Mouse (Mus musculus): ENCODE results near the gene Sim2.
A peak's percentile ranks its signal among the peaks of the same experiment; 100 is the strongest.

Gene Sim2

DNA sequence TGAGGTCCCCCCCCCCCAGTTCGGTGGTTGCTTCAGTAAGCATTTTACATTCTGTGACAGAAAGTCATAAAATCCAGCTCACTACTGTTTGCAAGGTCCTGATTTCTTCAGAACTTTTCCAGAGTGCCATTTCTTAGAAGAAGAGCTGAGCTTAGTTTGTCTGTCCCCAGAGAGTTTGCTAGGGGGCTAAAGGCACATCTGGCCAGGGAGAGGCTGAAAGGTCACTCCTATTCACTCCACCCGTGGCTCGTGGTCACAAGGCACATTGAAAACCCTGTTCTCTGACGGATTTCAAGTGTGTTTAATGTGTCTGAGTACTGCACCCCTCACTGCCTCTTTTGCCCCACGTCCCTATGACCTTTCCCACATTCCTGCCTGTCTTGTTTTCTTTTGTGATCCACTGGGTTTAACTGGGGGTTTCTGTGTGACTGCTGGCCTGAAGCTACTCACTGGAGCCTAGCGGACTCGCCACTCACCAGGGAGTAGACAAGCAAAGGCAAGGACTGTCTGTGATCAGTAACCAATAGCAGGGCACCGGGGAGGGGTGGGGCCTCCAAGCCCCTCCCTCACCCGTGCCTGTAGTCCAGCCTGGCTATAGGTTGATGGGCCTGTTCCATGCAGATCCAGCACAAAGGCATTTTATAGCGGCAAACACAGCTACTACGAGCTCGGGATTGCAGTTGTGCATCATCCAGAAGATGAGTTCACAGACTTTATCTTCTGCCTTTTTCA is 13.2 kb downstream of the Sim2 start:
- no peak for DNase-seq

DNA sequence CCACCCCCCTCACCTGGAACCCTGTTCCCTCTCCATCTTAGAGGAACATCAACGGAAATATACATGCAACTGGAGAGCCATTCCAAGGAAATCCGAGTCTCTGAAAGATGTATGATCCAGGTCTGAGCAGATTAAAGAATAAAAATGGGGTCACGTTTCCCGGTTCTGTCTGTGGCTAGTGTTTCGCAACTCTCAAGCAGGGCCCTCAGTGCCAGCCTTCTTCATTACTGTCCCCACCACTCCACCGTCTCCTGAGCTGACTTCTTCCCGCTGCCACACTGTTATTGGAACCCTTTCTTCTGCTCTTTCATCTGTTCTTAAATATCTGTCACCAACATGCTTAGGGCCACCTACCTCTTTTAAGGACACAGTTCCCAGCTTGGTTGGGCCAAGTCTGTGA is 28.4 kb downstream of the Sim2 start:
- no peak for DNase-seq

DNA sequence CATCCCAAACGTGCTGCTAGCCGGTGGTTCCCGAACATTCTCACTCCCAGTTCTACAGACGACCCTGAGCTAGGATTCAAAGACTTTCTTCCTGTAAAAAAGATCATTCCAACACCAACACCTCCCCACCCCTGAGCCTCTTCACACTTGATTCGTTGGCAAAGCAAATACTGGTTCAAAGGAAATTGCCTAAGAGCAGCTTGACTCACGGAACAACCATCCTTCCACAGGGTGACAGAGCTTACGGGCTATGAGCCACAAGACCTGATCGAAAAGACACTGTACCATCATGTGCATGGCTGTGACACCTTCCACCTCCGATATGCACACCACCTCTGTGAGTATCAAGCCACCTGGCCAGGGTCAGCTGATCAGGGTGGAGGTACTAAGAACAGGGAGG is 30.0 kb downstream of the Sim2 start:
- no peak for DNase-seq

DNA sequence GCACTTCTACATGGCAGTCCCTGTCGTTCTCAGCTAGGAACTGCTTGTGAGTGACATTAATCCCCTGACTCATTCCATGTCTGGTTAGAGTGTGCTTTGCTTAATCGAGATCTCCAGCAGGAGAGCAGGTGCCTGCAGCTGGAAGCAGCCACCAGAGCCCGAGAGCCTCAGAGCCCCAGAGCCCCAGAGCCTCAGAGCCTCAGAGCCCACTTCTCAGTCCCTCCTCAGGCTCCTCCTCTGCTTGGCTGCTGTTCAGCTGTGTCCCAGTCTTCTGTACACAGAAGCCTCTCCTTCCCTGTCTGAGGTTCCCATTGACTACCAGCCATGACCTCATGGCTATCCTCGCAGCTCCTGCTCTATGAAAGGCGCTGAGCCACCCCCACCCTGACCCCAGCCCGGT is 32.6 kb downstream of the Sim2 start:
- no peak for DNase-seq

DNA sequence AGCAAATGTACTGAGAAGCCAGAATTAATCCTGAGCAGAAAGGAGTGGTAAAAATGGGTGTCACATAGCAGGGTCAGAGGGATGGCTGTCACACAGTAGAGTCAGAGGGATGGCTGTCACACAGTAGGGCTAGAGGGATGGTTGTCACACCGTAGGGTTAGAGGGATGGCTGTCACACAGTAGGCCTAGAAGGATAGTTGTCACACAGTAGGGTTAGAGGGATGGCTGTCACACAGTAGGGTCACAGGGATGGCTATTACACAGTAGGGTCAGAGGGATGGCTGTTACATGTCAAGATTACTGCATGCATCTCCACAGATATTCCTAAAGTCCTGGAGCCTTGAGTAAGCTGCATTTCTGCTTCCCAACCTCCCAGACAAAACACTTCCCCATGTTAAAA is 33.7 kb downstream of the Sim2 start:
- DNase-seq, result no peak

DNA sequence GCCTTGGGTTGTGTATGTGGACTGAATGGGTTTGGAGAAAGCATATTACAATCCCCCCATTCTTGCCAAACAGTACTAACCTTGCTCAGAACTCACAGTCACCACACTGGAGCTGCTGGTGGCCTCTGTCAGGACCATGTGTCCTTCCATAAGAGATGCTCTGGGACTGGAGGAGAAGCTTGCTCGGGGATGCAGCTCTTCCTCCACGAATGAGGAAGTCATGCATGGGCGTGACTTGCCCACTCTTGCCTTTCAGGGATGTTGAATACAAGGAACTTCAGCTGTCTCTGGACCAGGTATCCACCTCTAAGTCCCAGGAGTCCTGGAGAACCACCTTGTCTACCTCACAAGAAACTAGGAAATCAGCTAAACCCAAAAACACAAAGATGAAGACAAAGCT is 37.6 kb downstream of the Sim2 start:
- DNase-seq, result no peak

DNA sequence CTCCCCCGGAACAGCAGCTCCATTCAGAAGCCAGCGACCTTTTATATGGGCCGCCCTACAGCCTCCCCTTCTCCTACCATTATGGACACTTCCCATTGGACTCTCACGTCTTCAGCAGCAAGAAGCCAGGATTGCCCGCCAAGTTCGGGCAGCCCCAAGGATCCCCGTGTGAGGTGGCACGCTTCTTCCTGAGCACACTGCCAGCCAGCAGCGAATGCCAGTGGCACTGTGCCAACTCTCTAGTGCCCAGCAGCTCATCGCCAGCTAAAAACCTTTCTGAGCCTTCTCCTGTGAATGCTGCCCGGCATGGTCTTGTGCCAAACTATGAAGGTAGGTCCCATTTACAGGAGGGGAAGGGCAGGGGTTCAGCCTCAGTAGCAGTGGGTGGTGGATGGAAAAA is 38.5 kb downstream of the Sim2 start:
- DNase-seq, result no peak

DNA sequence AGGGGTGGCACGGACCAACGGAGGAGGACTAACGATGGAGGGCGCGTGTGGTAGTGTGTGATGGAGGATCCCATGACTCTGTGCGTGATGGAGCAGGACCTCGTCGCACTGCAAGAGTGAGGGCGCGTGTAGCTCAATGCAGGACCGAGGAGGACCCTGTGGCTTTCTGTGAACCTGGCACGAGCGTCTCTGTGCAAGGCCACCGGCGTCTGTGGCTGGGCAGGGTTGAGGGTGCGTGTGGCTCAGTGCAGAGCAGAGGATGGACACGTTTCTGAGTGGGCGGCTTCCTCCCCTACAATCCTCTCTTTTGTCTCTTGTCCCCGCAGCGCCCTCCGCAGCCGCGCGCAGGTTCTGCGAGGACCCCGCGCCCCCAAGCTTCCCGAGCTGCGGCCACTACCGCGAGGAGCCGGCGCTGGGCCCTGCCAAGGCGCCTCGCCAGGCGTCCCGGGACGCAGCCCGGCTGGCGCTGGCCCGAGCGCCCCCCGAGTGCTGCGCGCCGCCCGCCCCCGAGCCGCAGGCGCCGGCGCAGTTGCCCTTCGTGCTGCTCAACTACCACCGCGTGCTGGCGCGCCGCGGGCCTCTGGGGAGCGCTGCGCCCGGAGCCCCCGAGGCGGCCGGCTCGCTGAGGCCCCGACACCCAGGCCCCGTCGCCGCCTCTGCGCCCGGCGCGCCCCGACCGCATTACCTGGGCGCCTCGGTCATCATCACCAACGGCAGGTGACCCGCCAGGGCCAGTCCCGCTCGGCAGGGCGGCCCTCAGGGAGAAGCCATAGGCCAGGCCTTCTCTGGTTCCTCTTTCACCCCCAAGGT is 40.6 kb downstream of the Sim2 start:
- DNase-seq, result no peak

DNA sequence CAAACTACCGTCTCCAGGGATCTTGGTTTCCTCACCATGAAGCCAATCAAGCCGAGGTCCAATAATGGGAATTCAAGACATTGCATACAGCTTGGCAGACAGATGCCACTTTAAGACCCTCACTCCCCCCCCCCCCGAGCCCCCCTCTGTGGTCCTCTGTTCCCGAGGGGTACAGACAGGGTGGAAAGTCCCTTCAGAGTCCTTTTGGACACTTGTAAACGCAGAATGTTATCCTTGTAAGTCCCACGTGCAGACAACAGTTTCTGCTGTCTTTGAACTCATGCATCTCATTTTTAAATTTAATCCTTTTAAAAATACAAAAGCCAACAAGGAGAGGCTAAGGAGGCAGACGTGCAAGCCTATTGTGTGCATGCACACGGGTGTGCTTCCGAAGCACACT is 41.5 kb downstream of the Sim2 start:
- no peak for DNase-seq

DNA sequence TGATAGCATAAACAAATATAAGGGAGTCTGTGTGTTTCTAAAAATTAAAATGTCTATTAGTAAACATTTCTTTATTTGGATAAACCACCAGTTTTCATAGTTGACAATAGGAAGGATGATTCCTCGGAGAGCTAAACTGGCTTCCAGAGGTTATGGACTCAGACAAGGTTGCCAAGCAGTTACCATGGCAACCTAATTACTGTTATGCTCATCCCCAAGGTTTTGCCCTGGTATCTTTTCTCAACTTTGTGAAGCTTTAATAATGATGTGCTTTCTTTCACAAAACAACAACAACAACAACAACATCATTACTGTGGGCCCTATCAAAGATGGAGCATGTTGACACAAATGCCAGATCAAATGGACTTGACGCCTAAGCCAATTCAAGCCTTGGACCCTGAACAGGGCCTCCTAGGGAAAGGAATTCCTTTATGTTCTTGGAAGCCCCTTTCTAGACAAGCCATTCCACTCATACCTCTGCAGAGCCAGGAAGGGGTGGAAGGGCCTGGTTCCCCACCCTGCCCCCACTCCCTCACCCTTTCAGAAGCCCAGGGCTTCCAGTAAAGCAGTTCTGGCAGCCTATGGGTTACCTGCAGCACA is 43.6 kb downstream of the Sim2 start:
- DNase-seq, result no peak

DNA sequence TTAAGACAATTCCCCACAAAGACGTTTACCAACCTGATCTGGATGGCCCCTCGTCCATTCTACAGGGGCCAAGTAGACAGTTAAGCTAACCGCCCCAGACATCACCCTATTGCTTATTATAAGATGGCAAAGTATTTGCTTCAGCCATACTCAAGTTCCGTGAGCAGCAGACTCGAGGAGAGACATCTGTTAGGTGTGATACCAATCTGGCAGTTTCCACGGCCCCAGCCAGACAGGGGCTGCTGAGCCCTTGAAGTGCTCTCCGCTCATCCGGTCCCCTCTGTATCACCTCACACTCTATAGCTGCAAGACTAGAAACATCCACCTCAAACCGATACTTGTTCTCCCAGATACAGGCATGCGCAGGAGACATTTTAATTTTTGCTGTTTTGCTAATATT is 49.5 kb downstream of the Sim2 start:
- DNase-seq, result peak; percentile 31

DNA sequence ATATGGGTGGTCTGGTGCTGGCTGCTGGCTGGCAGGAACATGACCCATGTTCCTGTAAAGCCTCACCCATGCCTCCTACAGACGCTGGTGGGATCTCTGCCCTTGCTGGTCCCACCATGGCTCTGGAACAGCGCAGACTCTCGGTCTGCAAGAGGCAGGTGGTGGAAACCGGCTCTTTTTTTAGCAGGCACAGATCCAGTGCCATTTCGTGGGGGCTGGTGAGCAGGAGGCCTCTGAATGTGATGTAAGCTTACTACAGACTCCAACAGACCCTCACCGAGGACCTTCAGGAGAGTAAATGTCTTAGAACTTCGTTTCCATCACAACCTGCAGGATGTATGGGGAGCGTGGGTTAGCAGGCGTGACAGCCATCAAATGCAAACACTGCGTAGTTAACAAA is 56.0 kb downstream of the Sim2 start:
- DNase-seq, result no peak

DNA sequence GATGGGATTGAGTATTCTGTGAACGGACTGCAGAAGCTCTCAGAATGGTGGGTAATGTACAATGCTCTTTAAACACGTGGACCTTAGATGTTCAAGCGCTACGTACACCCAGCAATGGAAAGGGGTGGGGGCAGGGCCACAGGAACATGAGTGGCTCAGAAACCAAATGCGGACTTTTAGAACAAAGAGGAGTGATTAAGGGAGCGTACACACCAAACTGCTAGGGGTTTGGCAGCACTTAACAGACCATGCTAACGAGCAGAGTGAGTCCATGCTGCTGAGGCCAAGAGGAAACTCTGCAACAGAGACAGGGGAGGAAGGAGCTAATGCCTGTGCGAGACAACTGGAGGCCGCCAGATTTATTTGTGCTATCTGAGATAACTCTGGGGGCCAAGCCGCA is 58.6 kb downstream of the Sim2 start:
- DNase-seq, result no peak

DNA sequence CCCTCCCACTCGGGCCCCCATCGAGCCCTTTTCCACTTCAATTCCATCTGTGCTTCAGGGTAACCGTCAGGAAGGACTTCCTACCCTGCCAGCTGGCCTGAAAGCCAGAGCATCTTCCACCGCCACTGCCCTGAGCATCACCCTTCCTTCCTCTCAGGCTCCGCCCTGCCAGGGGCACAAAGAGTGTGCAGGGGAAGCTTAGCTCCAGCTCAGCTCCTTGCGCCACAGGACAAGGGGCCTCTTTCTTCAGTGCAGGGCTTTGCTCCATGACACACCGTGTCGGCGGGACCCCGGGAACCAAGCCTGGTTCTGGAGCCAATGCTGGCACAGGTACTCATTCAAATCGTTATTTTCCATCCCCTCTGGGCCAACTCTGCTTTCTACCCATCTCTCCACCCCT is 63.4 kb downstream of the Sim2 start:
- no peak for DNase-seq

DNA sequence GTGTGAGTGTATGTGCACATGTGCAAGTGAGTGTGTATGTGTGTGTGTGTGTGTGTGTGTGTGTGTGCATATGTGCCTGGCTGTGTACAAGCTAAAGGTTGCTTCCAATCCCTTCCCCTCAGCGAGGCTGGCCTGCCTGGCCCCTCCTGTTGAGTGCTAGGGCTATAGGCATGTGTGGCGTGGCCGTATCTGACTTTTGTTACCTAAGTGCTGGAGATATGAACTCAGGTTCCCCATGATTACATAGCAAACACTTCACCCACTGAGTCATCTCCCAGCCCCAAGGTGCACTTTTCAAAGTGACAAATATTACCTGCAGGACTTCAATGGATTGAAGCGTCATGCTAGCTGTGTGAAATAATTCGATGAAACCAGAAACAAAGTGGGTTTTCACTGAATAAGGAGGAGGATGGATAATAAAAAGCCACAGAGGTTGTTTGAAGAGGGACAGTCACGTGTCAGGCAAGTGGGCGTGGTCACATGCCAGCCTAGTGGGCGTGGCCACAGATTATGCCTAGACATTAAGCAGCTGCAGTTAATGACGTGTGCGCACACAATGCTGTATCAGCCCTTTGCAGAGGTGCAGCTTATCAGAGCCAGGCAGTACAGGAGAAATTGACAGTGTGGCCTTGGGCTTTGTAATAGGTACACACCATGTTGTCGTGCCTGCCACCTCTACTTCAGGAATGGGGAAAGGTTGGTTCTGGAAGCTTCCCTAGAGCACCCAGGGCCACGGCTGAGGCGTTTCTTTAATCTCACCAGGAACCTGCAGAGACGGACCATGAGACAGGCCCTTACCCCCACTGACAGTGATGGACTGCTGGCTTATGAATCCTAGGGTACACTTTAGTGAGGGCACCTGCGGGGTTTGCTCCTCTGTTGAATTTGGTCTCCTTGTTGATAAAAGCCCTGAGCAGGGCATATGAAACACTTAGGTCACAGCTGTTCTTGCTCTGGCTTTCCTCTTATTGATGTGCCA is 65.7 kb downstream of the Sim2 start:
- no peak for DNase-seq

DNA sequence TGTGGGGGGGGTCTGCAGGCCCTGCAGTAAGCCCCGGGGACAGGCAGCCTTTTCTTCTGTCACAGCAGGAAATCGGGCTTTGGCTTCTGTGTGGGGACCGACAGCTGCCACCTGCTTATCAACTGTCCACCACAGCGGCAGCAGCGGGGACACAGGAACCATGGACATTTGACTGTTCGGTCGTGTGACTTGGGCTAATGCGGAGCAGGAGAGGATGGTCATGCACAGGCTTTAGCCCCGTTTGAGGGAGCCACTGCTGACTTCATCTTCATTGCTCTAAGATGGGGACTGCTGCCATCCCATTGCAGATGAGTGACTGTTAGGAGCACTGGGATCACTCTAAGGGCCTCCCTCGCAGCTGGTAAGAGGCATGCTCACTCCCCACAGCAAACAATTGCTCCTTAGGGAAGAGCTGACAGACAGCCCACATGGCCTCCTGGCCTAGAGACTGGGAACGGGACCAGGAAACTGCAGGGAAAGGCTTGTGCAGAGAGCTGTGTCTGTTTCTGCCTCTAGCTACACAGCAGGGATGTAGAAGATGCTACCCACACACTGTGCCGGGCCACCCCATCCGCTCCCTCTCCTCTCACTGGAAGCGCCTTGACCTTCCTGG is 70.4 kb downstream of the Sim2 start:
- DNase-seq, result no peak

DNA sequence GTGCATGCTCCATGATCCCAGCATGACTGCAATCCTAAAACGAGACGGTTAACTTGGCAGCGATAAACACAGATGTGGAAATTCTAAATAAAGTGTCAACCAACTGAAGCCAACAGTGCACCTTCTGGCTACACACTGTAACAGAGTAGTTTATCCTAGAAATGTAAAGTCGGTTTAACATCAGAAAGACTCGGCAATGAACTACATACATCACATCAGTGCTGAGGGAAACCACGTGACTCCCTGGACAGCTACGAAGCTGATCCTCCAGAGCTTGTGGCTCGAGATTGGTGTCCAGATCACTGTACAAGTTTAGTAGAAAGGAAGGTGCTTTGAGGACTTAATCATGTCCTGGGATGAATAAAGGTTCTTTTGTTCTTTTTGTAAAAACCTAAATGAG is 73.1 kb downstream of the Sim2 start:
- DNase-seq, result no peak

DNA sequence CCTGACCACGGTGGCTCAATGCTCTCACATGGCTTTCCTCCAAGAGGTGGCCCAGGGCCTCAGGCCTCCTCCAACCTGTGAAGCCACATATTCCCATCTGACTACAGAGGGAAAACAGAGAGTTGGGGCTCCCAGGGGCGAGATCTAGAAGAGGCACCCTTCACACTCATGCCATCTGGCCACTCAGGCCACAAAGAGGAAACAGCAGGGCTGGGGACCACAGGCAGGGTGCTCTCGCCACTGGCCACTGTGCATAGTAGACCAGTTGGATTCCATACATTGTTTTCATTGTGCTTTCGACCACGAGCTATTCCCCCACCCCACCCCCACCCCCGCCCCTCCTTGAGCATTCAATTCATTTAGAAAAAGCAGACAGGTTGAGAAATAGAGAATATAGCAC is 77.3 kb downstream of the Sim2 start:
- no peak for DNase-seq

DNA sequence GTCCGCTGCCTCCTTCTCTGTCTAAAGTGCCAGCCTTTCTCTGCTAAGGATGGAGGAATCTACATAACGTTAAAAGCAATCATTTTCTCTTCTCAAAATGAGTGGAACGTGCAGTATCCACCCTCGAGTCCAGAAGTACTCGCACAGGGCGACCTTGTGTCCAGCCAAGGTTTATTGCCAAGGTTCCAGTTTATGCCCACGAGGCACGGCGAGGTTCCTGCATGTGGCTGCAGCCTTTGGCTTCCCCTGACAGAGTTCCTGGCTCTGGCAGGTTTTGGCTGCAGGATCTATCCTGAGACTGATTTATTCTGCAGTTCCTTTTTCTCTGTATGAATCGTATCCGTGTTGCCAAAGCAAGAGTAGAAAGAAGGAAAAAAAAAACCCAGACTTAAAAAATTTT is 78.3 kb downstream of the Sim2 start:
- DNase-seq, result no peak

DNA sequence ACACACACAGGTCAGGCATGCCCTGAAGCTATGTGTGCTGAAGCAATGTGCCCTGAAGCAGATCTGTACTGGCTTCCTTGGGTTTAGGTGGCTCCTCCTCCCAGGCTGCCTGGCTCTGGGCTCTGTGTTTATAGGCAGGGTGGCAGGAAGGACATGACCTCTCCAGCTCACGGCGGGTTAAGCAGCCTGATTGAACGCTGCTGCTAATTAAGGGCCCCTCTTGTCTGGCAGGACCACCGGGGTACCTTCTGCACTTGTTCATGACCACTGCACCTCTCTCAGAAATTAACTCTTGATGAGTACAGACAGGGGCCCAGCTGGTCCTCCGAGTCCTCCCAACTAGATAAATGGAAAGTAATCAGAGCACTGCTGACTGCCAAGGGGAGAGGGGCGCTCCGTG is 79.5 kb downstream of the Sim2 start:
- no peak for DNase-seq

DNA sequence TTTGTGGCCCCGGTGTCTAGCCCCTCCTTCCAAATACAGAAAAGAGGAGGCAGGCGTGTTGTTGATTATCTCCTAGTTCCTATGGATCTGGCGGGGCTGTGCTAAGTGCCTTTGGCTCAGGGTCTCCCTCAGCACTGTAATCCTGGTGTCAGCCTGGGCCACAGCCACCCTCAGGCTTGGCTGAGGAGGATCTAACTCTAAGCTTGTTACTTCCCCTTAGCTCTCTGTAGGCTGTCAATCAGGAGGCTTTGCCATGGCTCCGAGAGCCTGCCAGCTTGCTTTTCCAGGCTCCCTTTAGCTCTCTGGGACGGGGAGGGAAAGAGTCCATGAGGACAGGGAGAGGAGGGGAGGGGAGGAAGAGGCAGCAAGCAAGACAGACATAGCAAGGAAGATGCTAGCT is 80.2 kb downstream of the Sim2 start:
- no peak for DNase-seq

DNA sequence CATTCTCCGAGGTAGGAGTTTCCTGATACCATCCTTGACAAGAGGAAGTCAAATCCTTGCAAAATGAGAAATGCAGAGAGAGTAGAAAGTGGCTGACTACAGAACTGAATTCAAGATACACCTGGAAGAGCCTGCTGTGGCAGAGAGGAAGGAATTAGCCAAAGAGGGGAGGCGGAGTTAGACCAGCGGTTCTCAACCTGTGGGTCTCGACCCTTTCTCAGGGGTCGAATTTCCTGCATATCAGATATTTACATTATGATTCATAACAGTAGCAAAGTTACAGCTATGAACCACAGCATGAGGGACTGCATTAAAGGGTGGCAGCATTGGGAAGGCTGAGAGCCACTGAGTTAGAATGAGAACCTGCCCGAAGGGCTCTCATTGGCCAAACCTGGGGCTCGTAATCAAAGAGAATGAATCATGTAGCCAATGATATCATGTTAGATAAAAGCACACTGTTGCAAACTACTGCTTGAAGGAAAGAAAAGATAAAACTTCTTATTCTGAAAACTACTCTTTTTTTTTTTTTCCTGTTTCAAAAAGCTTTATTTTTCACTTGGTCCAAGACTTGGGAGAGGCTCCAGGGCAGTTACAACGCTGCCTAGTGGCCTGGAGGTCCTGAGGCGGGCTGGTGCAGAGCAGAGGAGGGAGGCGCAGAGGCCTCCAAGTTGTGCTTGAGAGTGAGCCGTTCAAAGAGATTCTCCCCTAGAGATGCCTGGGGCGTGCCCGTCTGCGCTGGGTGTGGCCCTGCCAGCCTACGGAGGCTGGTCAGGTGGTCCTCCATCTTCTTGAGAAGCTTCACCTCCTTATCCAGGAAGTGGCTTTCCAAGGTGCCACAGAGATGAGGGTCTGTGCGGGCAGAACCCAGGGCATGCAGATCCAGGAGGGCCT is 84.2 kb downstream of the Sim2 start:
- DNase-seq, result no peak
